In genomic region chr12:68683176-68683575, GRCm38 (mm10) we compare ENCODE assay signal across 17 mouse cellular contexts.
A peak's percentile ranks its signal among the peaks of the same experiment; 100 is the strongest.
DNase-seq lines count a peak whose midpoint lies in the region; ATAC-seq lines count a peak whose summit lies in the region.
"Had no signal": no experiment of that assay in that cellular context is flagged by ENCODE, and none has a peak within 500 bp of the region (broad histone marks: within the 10 kb centered on the region; RNA-seq: fewer than 3 reads in every experiment).

No protein-coding gene starts in this region.

- H3K4me3 ChIP-seq in embryonic facial prominence, embryonic 11.5 days (ENCODE audit: low read depth, low read length) = no peak overlapping the region
- no peak overlapping the region for H3K4me3 ChIP-seq in embryonic facial prominence, embryonic 10.5 days
- H3K4me3 ChIP-seq in hindbrain, embryonic 11.5 days (ENCODE audit: low read depth, low read length) = no peak overlapping the region
- H3K4me3 ChIP-seq in midbrain, embryonic 14.5 days (replicated peaks; ENCODE audit: low read depth, low read length) = no peak overlapping the region
- H3K4me3 ChIP-seq: heart, adult 2 months; limb, embryonic 13.5 days had no signal

- H3K9ac ChIP-seq in embryonic facial prominence, embryonic 11.5 days (replicated peaks; ENCODE audit: low read length) = no peak overlapping the region
- H3K9ac ChIP-seq in hindbrain, embryonic 11.5 days (ENCODE audit: low read depth, low read length) = no peak overlapping the region
- H3K9ac ChIP-seq in midbrain, embryonic 14.5 days (replicated peaks; ENCODE audit: low read length) = no peak overlapping the region
- H3K9ac ChIP-seq: limb, embryonic 13.5 days had no signal

- H3K27ac ChIP-seq in embryonic facial prominence, embryonic 11.5 days (replicated peaks; ENCODE audit: low read depth, low read length) = no peak overlapping the region
- H3K27ac ChIP-seq in embryonic facial prominence, embryonic 10.5 days (replicated peaks) = no peak overlapping the region
- no peak overlapping the region for H3K27ac ChIP-seq in hindbrain, embryonic 11.5 days (ENCODE audit: low read depth, low read length)
- H3K27ac ChIP-seq in midbrain, embryonic 14.5 days (replicated peaks; ENCODE audit: low read depth, low read length) = peak overlapping the region; percentile 17; the same call in 1 of the 2 replicates
- H3K27ac ChIP-seq: heart, adult 2 months; limb, embryonic 13.5 days had no signal

- DNase-seq in embryonic facial prominence, embryonic 11.5 days (ENCODE audit: low spot score) = peak; percentile 14
- DNase-seq in embryonic facial prominence, embryonic 10.5 days (ENCODE audit: low spot score) = no peak
- peak; percentile 6 for DNase-seq in embryo, embryonic 9.5 days (ENCODE audit: extremely low spot score)
- DNase-seq in hindbrain, embryonic 11.5 days (ENCODE audit: low spot score) = peak; percentile 25
- DNase-seq in midbrain, embryonic 14.5 days = peak; percentile 50
- no peak for DNase-seq in spleen, postnatal 36 days (ENCODE audit: low spot score in 2 of 2)
- DNase-seq in adrenal gland, adult 8-10 months = no peak
- DNase-seq in thymus, postnatal 25 days = no peak
- DNase-seq: adrenal gland, postnatal 10 days; heart, adult 2 months; heart, postnatal 14 days; kidney, postnatal 4 days; lung, postnatal 36 days; right cerebral cortex, postnatal 14 days; thymus, postnatal 36 days had no signal

- no peaks in the 10 kb centered on the region for H3K4me1 ChIP-seq in embryonic facial prominence, embryonic 11.5 days (ENCODE audit: control insufficient read depth, insufficient read depth, low read length)
- no peaks in the 10 kb centered on the region for H3K4me1 ChIP-seq in embryonic facial prominence, embryonic 10.5 days
- H3K4me1 ChIP-seq in hindbrain, embryonic 11.5 days (replicated peaks; ENCODE audit: control insufficient read depth, insufficient read depth, low read length) = no peaks in the 10 kb centered on the region
- no peaks in the 10 kb centered on the region for H3K4me1 ChIP-seq in midbrain, embryonic 14.5 days (ENCODE audit: control insufficient read depth, insufficient read depth, low read length)
- H3K4me1 ChIP-seq: limb, embryonic 13.5 days had no signal

- H3K4me2 ChIP-seq in embryonic facial prominence, embryonic 11.5 days (ENCODE audit: low read depth, low read length) = no peak overlapping the region
- H3K4me2 ChIP-seq in hindbrain, embryonic 11.5 days (replicated peaks; ENCODE audit: low read depth, low read length) = no peak overlapping the region
- H3K4me2 ChIP-seq in midbrain, embryonic 14.5 days (ENCODE audit: low read length) = no peak overlapping the region
- H3K4me2 ChIP-seq: limb, embryonic 13.5 days had no signal

- no peak for ATAC-seq in embryonic facial prominence, embryonic 11.5 days (replicated peaks; ENCODE audit: insufficient number of reproducible peaks, low FRiP score, low TSS enrichment, low read depth)
- ATAC-seq in hindbrain, embryonic 11.5 days (ENCODE audit: low FRiP score) = peak; percentile 86
- peak; percentile 58; the same call in 1 of the 2 replicates for ATAC-seq in midbrain, embryonic 14.5 days (ENCODE audit: low FRiP score, low TSS enrichment)
- ATAC-seq: intestine, postnatal 0 days had no signal

- no peaks in the 10 kb centered on the region for H3K27me3 ChIP-seq in embryonic facial prominence, embryonic 11.5 days (ENCODE audit: control insufficient read depth, insufficient read depth, low read length)
- H3K27me3 ChIP-seq in embryonic facial prominence, embryonic 10.5 days (replicated peaks; ENCODE audit: low read depth, poor library complexity, severe bottlenecking) = no peaks in the 10 kb centered on the region
- H3K27me3 ChIP-seq in hindbrain, embryonic 11.5 days (ENCODE audit: control insufficient read depth, insufficient read depth, low read length) = no peaks in the 10 kb centered on the region
- no peaks in the 10 kb centered on the region for H3K27me3 ChIP-seq in midbrain, embryonic 14.5 days (ENCODE audit: control insufficient read depth, insufficient read depth, low read length)
- H3K27me3 ChIP-seq: limb, embryonic 13.5 days had no signal

- 21% methylated on average over 4 of the region's 4 CpGs for WGBS in embryonic facial prominence, embryonic 11.5 days
- WGBS in embryonic facial prominence, embryonic 10.5 days = 17% methylated on average over 4 of the region's 4 CpGs
- 25% methylated on average over 4 of the region's 4 CpGs for WGBS in hindbrain, embryonic 11.5 days
- WGBS in midbrain, embryonic 14.5 days = 3% methylated on average over 4 of the region's 4 CpGs

- no peaks in the 10 kb centered on the region for H3K36me3 ChIP-seq in embryonic facial prominence, embryonic 11.5 days (replicated peaks; ENCODE audit: control insufficient read depth, insufficient read depth, low read depth, low read length)
- no peaks in the 10 kb centered on the region for H3K36me3 ChIP-seq in embryonic facial prominence, embryonic 10.5 days (replicated peaks)
- no peaks in the 10 kb centered on the region for H3K36me3 ChIP-seq in hindbrain, embryonic 11.5 days (ENCODE audit: control insufficient read depth, insufficient read depth, low read length)
- H3K36me3 ChIP-seq in midbrain, embryonic 14.5 days (ENCODE audit: control insufficient read depth, insufficient read depth, low read length) = no peaks in the 10 kb centered on the region
- H3K36me3 ChIP-seq: limb, embryonic 13.5 days had no signal

- no peaks in the 10 kb centered on the region for H3K9me3 ChIP-seq in embryonic facial prominence, embryonic 11.5 days (replicated peaks; ENCODE audit: control insufficient read depth, low read length)
- no peaks in the 10 kb centered on the region for H3K9me3 ChIP-seq in embryonic facial prominence, embryonic 10.5 days
- no peaks in the 10 kb centered on the region for H3K9me3 ChIP-seq in hindbrain, embryonic 11.5 days (ENCODE audit: control insufficient read depth, low read length)
- H3K9me3 ChIP-seq in midbrain, embryonic 14.5 days (ENCODE audit: control insufficient read depth, low read length) = no peaks in the 10 kb centered on the region
- H3K9me3 ChIP-seq: limb, embryonic 13.5 days had no signal

Comparison
In these comparisons a context has a peak if more than half of its experiments do, and no peak if none do; other contexts are left out.
1. DNase-seq: peak in embryonic facial prominence, embryonic 11.5 days (single experiment), embryo, embryonic 9.5 days (single experiment), hindbrain, embryonic 11.5 days (single experiment) and midbrain, embryonic 14.5 days (single experiment); none in embryonic facial prominence, embryonic 10.5 days (single experiment), spleen, postnatal 36 days (0 of 2), adrenal gland, adult 8-10 months (single experiment) and thymus, postnatal 25 days (single experiment).